Mouse (Mus musculus) cerebellum, adult 9-10 months (tissue): ENCODE measurements around the gene Ptprn2.

Experiments
- DNase-seq: peaks from one replicate; pipeline ENCODE4 v3.0.0; 2022

The Ptprn2 gene

DNA sequence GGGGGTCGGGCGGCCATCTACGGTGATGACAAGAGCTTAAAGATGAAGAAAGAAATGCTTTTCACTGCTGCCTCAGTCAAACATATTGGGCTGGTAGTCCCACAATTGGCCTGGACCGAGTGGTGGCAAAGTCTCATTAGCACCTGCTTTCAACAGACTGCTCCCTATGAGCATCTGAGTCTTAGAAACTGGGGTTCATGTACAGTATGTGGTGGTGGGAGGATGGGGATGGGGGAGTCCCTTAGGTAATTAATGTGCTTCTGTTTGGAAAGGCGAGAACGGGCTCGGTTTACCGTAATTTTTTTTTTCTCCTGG is 667.6 kb downstream of the Ptprn2 start:
- no peak for DNase-seq

DNA sequence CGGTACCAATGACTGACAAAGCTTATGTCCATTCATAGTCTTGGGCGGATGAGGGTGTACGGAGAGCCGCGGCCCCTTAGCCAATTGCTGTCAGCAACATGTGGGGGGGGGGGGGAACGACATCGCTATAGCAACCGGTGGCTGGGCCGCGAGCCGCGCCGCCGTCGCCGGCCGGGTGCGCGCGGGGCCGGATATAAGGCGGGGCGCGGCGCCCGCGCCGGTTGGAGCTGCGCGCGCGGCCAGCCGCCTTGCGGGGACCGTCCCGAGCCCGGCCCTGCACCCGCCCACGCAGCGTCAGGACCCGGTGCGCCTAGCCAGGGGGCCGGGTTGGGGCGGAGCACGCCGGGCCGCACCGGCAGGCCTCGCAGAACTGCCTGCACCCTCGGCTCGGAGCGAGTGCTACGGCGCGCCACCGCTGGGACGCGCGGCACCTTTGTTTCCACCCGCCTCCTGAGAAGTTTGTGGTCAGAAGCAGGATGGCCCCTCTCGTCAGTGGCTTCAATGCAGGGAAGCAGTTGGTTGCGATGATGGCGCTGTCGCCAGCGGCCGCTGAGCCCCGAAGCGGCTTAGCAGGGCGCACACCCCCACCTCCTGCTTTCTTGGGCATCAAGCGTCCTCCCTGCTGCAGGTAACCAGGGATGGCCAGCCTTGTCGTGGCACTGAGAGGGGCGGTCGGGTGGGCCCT is 668.3 kb downstream of the Ptprn2 start:
- no peak for DNase-seq

DNA sequence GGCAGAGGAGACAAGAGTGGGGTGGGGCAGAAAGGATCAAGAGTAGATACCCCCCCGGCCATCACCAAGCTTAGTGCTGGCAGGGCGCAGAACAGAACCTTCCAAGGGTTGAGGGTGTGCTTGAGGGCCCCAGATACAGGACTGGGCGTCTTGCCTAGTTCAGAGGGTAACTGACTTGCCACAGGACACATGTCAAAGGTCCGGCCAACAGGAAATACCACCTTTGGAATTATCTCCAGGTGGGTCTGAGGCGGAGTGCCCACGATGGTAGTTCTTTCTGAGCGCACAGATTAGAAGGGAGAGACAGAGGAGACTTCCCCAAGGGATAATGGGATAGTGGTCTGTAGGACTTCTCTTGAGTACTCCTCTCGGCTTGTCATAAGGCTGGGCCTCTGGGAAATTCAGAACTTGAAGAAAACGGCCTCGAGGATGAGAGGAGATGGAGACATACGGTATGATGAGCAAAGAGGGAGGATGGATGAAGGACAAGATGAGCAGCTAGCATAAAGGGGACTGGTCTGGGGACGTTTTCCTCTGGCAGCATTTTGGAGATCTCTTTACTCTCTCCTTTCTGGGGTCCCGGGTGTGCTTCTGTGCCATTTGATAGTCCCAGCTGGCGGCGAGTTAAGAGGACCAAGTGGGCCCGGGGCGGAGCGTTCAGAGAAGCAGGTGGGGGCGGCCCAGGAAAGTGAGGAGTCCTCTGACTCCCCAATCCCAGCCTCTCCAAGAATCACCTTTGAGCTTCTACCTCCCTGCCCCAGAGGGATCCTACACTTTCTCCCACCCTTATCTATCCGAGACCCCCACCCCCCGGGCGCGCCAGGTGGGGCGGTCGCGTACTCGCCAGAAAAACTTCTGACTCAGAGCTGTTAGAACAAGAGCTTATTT is 669.1 kb downstream of the Ptprn2 start:
- no peak for DNase-seq

DNA sequence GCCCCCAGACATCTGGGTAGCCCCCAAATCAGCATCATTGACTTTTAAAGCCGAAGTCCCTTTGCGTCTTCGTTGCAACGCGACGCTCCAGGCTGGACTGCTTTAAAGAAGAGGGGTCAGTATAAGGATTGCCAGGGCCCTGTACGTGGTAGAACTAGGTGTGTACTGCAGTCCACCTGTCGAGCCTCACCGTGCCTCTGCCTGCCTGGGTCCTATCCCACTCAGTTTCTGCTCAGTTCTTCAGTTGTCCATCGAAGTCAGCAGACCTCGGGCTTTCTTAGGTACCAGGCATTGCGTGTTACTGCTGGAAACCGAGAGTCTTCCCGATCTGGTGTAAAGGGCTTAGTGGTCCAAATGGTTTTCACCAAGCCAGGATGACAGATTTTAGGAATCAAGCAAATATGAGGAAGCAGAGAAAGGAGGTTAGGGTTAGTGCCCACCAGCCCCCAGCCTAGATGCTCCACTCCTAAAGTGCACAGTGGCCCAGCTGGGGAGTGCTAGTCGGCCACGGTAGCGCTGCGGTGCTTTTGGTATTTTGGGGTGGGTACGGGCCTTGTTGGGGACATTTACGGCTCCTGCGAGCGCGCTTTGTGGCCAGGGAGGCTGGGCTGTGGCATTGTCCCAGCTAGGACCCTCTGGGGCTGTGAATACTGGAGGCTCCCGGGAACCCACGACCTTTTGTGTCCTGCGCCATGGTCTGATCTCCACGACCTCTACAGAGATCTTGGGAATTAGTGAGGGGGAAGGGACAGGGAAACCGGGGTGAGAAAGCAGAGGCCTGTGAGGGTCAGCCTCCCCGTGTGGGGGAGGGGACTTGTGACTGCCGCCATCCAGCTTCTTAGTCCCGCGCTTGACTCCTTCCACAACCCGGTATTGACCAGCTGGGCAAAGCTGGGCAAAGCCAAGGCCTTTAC is 670.0 kb downstream of the Ptprn2 start:
- no peak for DNase-seq

DNA sequence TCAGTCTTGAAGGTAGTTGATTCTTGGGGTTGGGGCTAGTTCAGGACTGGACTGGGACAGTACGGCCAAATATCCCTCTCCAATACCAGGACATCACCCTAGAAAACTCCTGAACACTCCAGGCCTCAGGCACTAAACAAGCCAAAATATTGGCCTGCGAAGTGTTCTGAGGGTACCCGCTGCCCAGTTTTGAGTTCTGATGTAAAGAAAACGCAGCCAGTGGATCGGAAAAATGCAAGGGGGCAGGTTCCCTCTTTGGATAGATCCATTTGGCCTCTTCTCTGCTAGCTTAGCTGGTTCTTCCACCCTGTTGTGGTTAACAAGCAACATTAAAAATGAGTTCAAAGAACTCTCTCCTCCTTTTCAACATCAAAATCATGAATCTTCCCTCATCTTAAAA is 670.7 kb downstream of the Ptprn2 start:
- DNase-seq: no peak

DNA sequence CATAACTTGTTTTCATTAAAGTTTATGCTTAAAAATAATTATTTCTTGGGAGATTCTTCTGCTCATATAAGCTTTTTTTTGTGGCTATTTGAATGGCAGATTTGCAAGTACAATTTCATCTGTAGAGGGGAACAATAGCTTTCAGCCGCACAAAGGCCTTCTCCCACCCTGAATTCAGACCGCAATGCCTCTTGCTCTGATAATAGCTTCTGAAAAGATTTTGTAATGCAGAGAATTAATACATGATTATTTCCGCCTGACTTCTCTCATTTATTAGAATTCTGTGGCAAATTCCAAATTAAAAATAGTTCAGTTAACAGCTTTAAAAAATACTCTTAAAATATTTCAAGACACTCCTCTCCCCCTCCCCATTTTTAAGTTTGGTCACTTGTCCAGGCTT is 671.3 kb downstream of the Ptprn2 start:
- DNase-seq: no peak

DNA sequence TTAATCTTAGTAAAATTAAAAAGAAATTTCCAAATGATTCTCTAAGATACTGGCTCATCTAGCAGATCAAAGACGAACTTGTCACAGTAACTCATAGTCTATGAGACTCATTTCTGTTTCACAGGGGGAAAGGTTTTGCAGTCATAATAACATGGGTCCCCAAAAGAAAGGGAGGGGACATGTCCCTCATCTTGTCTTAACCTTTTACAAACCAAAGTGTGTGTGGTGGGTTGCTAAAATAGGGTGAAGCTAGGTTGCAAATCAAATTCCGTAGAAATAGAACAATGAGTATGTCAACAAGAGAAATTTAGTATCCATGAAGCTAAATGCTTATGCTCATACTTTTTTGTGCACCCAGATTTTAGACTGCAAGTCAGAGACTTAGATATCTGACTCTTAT is 671.7 kb downstream of the Ptprn2 start:
- DNase-seq: no peak

DNA sequence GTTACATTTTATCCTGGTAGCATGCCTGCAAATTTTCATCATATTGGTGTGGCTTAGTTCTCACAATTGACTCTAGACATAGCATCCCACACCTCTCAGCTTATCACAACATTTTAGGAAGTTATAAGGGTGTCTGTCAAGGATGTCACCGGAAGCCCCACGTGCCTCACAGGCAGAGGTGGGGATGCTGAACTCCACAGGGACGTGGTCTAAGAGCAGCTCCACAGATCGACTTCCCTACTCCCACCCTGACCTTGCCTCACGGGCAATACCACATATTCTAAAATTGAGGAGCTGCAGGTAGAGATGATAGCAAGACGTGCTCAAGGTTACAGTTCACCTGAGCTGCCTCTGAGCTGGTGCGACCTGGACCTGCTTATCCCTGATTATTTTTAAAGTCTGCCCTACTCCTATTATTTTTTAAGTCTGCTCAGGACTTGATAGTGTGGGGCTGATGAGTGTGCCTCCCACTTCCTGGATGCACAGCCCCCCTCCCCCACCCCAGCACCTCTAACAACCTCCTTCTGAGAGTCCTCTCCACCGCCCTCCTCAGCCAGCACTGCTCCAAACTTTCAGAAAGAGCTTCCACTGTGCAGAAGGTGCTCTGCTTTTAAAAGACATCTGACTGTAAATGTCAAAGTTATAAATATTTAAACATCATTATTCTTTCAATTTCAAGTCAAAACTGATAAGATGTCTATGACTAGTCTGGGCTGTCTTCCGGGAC is 672.3 kb downstream of the Ptprn2 start:
- DNase-seq: no peak

DNA sequence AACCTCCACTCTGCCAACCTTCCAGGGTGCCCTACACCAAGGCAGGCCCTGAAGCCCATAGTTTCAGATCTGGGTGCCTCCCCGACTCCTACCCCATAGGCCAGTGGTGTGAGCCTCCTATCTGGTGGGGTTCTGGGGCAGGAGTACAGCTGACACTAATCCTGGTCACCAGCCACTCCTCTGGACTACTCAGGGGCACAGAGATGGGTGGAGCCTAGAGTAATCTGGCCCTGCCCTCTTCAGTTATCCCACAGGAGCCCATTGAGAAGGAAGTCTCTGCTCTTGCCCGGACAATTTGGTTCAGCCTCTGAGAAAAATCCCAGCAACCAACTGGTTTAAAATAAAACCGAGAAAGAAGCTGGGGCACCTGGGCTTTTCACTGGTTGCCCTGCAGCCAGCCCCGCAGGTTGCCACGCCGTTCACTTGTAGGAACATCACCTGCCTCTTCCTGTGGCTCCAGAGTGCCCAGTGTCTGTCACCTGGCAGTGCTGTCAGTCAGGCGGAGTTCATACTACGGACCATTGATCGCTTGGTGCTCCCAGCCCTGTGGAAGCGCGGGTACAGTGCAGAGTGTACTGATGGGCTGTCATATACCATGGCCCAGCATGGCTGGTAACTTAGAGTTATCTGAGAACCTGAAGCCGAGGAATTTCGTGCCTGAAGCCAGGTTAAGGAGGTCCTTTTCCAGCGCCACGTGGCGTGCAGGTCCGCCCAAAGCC is 673.6 kb downstream of the Ptprn2 start:
- DNase-seq: no peak

DNA sequence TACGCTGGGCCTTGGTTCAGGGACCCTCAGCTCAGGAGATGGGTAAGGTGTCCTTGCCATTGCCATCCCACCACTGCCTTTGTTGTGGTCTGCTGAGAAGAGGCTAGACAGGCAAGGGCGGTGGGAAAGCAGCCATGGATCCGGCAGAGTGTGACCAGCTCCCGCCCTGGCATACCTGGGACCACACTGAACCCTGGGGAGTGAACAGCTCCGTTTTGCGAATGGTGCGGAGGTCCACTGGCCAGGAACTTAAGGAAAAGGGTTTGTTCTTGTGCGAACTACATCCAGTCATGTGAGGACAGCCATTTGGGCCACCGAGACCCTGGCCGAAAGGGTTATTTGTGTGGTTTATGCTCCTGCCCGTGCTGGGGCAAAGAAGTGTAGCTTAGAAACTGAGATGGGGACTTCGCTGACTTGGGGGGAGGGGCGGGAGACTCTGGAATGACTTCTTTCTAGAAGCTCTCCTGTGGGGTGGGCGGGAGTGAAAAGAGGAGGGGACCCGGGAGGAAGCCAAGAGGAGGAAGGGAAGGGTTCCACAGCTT is 674.2 kb downstream of the Ptprn2 start:
- DNase-seq: no peak

DNA sequence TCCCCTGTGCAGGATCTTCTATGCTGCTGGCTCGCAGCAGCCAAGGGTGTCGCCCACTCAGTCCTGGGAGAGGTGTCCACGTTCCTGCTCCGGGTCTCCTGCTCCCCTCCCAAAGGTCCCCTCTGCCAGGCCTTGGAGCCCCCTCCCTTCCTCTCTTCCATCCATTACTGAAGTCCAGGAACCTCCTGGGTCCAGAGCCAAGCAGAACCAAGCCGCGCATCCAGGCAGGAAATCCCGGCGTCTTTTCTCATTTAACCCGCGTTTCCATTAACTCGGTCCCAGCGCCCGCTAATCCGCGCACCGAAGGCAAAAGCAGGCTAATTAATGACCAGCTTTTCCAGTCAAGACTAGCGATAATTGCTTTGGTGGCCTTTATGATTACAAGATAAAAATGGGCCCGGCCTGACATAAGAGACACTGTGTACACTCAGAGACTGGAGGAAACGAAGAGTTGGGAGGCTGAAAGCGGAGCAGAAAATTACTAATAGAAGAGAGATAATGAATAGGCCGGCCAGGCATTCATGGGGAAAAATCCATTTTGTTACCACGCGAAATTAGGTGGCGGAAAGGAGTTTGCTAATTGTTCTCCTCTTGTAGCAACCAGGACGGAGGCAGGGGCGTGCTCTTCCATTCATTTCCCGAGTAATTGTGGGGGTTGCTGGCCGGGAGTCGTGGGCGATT is 674.8 kb downstream of the Ptprn2 start:
- no peak for DNase-seq

DNA sequence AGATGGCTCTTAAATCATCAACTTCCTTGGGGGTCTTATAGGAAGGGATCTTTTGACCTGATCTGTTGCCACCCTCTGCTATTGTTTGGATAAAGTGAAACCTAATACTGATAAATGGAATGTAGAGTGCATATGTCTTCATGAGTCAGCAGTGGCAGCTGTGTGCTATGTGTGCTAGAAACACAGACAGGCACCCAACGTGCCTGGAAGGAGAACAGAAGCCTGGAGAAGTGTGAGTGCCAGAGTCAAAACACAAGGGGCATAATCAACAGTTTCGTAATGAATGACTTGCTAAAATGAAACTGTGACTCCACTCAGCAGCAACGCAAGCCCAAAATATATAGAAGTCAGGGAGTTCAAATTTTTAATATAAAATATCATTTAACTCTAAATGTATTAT is 676.7 kb downstream of the Ptprn2 start:
- no peak for DNase-seq

DNA sequence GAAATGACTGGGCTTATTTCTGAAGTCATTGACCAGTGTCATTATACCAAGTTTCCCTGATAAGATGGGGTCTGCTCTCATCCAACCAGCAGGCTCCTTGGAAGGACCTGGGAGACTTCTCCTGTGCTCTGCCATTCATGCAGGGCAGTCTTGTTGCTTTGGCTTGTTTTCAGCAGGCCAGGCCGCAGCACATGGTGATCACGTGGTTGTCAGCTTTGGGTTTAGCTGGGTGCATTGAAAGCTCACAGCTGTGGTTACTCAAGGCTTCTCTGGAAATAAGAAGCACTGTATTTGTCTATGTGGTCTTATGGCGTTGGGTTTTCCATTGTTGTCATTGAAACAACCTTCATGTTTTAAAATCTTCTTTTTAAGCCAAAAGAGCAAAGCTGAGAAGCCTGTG is 678.3 kb downstream of the Ptprn2 start:
- no peak for DNase-seq

DNA sequence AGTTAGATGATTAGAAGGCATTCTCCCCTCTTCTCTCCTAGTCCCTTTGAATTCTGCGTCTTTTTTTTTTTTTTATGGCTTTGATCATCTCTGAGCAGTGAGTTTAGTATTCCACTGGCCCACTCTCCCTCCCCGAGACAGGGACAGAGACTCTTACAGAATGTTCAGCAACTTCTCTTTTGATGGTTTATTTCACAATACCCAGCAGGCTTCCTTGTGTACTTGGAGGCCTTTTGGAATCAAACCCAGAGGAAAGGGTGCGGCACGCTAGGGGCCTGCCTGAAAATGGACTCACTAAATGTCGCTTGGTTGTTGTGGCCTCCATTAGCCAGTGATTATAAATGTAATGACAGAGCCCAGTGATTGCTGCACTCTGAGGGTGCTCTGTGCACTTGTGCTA is 680.7 kb downstream of the Ptprn2 start:
- no peak for DNase-seq

DNA sequence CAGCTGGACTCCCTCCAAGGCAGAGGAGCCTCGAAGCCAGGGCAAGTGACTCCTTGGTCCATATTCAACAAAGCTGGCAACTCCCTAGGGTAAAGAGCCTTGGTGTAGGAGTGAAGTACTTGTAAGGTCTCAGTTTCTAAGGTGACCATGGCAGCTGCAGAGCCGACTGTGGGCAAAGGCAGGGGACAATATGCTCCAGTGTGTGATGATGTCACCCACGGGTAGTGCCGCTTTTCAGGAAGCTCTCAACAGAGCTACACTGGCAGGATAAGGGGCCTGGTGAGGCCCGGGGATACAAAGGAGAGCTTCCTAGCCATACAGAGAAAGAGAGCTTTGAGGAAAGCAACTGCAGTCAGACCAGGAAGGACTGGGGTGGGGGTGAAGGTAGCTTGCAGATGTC is 684.1 kb downstream of the Ptprn2 start:
- no peak for DNase-seq

DNA sequence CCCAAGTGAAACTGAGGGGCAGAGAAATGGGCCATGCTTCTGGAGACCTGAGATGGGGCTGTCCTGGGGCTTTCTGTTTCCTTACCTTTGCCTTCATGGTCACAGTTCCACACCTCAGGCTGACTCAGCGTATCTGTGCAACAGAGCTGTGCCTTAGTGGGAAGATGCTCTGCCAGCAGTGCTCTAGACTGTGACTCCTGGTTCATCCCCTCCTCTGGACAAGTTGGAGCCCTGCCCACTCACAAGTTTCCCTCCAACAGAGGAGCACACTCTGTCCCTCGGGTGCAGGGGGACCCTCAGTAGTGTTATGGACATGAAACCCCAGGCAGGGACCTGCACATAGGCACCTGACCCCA is 687.0 kb downstream of the Ptprn2 start:
- no peak for DNase-seq

DNA sequence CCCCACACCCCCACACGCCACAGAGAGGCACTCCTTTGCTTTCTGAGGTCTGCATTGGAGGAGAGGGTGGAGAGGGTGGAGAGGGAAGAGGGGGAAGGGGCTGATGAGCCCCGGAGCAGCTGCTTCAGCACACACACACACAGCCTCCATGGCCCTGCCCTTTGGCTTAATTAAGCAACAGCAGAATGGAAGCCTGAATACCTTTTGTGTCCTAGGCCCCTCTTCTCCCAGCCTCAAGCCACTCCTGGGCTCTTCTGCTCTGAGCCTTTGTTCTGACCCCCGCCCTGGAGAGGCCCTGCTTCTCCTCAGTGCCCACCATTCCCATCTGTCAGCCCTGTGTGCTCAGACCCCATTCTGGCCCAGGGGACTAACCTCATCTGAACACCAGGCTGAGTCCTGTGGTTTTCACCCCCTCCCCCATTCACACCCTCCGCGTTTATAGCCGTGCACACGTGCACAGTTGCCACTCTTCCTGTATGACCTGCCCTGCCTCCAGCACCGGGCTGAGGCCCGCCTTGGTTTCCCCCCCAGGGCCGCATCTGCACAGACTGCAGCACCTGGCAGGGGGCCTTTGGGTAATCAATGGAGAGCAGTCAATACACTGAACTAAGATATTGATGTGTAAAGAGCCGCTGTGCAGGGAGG is 687.5 kb downstream of the Ptprn2 start:
- no peak for DNase-seq

DNA sequence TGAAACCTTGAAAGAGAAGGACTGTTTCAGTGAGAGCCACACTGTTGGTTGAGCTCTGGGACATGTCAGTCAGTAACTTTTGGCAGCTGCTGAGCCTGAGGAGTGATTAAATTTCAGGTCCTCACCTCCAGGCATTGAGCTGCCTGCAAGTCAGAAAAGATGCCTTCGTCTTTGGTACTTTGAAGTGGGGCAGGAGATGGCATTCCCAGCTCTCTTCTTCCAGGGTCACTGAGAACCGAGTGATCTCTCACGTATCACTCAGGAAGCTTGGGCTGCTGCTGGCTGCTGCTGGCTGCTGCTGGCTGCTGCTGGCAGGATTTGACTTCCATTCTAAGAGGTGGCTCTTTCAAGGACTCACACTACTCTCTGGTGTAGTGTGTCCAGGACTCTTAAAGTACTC is 688.7 kb downstream of the Ptprn2 start:
- DNase-seq: no peak

DNA sequence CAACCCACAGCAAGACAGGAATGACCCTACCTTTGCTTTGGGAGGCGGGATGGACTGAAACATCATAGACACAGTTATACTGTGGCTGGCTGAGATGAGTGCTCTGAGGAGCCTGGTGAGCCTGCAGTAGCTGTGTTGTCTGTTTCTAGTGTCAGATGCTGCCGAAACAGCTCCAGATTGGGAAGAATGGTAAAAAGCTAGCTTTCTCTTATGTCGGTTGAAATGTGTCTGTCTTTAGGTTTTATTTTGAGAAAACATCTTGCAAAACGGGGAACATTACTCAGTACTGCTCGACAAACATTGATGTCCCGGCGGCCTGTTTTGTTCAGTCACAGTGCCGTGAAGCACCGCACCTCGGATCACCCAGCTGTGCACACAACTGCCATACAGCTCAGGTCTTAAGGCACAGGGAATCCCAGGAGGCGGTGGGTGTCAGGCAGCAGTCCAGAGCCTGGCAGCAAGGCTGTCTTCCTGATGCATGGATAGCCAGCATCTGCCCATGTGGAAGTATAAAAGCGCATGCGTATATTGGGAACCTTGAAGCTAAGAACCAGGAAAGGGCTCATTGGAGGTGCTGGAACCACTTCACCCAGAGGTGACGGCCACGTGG is 689.7 kb downstream of the Ptprn2 start:
- no peak for DNase-seq

DNA sequence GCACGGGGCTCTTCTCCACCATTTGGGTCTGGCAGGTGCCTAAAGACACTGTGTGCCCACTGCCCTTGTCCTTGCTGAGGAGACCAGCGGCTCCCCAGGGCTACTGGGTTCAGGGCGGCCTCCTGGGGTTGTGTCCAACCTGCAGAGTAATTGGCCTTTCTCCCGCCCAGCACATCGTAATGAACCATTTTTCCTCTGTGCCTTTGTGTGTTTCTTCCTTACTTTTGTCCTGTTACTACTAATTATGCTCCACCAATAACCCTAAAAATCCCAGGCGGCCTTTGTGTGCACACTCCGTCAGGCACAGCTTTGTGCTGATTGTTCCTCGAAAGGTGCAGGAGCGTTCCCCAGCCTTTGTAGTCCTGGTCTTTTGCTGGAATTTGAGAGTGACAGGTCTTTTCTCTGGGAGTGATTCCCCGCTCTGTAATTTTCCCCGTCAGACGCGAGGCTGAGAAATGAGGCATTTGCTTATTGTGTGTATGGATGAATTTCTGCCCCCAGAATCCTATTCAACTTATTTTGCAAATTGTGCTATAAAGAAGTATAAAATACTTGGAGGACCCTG is 690.8 kb downstream of the Ptprn2 start:
- DNase-seq: no peak
